Mouse (Mus musculus): ENCODE results near the gene Fam89b.

Fam89b gene

GRCm38 (mm10) chr19:5729444-5729815, at the start of gene Fam89b:
Gene Fam89b (minus strand): TSS chr19:5729653.
- peak; percentile 84 for DNase-seq (ENCODE audit: low read depth, low spot score)

GRCm38 (mm10) chr19:5778312-5778711, 48.9 kb upstream of the Fam89b start:
- DNase-seq (ENCODE audit: low read depth, low spot score), result peak; percentile 65

DNA sequence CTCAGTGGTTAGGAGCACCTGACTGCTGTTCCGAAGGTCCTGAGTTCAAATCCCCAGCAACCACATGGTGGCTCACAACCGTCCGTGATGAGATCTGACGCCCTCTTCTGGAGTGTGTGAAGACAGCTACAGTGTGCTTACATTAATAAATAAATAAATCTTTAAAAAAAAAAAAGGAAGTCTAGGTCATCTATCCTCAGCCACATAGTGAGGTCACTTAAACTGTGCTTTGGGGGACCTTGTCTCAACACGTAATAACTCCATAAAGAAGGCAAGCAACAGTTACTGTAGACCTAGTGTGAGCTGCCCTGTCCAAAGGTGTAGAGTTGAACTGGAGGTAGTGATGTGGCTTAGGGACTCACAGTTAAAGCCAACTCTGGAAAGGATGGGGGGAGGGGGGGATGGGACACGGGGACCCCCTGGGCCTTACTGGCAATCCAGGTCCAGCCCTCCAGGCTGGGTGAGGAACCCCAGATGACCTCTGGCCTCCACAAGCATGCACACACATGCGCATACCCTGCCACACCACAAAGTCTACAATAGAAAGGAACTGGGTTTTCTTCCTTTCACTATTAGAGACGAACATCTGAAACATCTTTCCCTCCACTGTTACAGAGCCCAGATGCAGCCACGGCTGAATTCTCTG, 48.1 kb upstream of the Fam89b start:
- peak; percentile 54 for DNase-seq (ENCODE audit: low read depth, low spot score)

DNA sequence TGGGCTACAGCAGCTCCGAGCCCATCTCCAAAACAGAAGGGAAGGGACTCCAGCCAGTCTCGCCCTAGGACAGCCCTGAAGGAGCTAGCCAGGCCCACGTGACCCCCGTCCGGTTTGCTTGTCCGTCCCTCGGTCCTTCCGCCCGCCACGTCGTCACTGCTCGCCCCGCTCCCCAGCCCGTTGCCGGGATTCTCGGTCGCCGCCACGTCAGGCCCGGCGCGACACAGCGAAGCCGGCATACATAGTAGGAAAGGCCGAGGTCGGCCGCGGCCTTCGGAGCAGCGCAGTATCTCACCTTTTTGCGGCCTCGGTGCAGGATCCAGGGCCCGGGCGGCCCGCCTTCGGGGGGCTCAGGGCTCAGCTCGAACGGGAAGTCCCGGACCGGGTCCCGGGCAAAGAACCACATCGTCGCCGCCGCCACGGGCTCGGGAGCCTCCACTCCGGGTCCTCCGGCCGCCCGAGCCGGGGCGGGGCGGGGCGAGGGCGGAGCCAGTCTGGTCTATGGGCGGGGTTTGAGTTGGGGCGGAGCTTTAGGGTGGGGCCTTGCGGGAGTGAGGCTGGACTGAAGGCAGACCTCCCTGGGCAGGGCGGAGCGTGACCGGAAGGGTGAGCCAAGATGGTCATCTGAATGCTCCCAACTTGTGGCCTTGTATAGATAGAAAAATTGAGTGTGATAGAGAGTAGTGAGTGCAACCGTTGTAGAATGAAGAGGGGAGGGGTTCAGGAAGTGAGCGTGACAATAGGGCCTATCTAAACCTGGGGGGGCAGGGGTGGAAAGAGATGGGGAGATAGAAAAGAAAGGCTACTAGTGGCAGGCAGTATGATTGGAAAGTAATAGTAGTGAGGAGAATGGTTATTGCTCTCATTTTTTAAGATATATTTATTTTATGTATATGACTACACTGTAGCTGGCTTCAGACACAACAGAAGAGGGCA, 41.7 kb upstream of the Fam89b start, which contains the start of gene Scyl1:
Scyl1 (minus strand) TSS at position 495 of the 936 bp plus-strand sequence.
- peak; percentile 70 for DNase-seq (ENCODE audit: low read depth, low spot score)

DNA sequence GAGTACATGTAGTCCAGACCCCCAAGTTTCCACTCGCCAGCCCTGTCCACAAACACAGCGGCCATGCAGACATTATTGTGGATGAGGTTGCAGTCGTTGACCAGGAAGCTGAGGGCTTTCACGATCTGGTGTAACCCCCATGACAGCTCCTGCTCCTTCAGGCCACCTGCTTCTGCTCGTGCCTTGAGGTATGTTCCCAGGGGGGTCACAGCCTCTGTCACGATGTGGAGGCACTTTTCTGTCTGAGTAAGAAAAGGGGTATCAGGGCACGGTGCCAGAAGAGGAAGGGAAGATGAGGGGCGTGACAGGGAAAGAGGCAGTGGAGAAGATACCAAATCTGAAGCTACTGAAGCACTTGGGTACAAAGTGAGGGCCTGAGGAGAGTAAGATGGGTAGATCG, 40.9 kb upstream of the Fam89b start:
- no peak for DNase-seq (ENCODE audit: low read depth, low spot score)

GRCm38 (mm10) chr19:5767271-5767670, 37.8 kb upstream of the Fam89b start:
- no peak for DNase-seq (ENCODE audit: low read depth, low spot score)

DNA sequence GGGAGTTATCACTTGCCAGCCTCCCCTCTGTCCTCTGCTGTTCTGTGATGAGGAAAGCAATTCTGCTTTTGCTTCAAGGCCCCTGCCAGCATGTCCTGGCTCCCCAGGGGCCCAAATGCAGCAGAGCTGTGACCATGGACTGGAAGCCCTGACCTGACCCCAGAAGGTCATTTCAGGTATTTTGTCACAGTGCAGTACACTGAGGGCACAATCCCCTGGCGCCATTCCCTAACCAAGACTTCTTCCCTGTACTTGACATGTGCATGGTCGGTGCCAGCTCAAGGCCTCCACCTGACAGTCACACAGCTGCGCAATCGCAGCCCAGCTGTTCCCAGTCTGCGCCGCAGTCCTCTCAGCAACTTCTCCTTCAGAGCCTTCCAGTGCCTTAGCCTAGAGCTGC, 33.7 kb upstream of the Fam89b start:
- DNase-seq (ENCODE audit: low read depth, low spot score), result no peak

GRCm38 (mm10) chr19:5758878-5759403, 29.5 kb upstream of the Fam89b start:
- DNase-seq (ENCODE audit: low read depth, low spot score), result no peak

DNA sequence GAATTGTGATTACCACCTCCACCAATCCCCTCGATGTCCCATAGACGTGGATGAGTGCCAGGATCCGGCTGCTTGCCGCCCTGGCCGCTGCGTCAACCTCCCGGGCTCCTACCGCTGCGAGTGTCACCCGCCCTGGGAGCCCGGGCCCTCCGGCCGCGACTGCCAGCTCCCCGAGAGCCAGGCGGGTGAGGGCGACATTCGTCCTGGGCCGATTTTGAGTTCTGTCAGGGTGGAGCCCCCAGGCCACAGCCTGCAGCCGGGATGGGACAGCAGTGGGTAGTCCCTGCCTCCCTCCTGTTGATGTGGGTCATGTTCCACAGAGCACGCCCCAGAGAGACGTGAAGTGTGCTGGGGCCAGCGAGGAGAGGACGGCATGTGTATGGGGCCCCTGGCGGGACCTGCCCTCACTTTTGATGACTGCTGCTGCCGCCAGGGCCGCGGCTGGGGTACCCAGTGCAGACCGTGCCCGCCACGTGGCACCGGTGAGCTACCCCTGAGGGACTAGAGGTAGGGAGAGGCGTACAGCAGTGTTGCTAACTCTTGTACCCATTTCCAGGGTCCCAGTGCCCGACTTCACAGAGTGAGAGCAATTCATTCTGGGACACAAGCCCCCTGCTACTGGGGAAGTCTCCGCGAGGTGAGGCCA, 27.7 kb upstream of the Fam89b start:
- no peak for DNase-seq (ENCODE audit: low read depth, low spot score)

DNA sequence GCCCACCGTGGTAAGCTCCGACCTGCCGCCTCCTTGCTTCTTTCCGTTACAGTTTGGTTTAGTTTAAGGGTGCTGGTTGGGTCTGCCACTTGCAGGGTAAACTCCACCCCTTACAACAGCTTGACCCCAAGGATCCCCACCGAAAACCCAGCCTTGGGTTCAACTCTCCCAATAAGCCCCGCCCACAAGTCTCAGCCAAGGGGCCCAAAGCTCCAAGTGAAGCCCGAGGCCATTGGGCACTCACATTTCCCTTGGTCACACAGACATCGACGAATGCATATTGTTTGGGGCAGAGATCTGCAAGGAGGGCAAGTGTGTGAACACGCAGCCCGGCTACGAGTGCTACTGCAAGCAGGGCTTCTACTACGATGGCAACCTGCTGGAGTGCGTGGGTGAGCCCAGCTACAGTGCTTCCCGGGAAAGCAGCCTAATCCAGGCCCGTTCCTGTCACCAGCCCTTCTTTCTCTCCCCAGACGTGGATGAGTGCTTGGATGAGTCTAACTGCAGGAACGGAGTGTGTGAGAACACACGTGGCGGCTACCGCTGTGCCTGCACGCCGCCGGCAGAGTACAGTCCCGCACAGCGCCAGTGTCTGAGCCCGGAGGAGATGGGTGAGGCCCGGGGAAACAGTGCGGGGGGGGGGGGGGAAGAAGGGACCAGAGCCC, 27.0 kb upstream of the Fam89b start:
- DNase-seq (ENCODE audit: low read depth, low spot score), result no peak

GRCm38 (mm10) chr19:5751742-5752141, 22.3 kb upstream of the Fam89b start:
- no peak for DNase-seq (ENCODE audit: low read depth, low spot score)

- DNase-seq (ENCODE audit: low read depth, low spot score), result no peak
Observed at GRCm38 (mm10) chr19:5750951-5751350, 21.5 kb upstream of the Fam89b start.

- DNase-seq (ENCODE audit: low read depth, low spot score), result no peak
Observed at GRCm38 (mm10) chr19:5749476-5749875, 20.0 kb upstream of the Fam89b start.

DNA sequence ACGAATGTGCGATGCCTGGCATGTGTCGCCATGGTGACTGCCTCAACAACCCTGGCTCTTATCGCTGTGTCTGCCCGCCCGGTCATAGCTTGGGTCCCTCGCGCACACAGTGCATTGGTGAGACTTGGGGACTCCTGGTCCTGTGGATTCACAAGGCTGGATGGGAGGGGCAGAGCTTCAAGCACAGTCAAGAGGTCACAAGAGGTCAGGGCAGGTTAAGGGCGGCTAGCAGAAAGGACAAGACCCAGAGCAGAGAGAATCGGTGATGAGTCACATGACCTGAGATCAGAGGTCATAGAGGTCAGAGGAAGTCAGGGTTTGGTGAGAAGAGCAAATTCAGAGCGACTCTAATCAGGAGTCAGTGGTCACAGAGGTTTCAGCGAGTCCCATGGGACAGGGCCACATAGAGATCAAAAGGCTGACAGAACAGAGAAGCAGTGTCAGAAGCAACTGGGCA, 17.5 kb upstream of the Fam89b start:
- DNase-seq (ENCODE audit: low read depth, low spot score), result peak; percentile 71

- DNase-seq (ENCODE audit: low read depth, low spot score), result peak; percentile 53
Observed at GRCm38 (mm10) chr19:5745756-5746710, 16.6 kb upstream of the Fam89b start.

DNA sequence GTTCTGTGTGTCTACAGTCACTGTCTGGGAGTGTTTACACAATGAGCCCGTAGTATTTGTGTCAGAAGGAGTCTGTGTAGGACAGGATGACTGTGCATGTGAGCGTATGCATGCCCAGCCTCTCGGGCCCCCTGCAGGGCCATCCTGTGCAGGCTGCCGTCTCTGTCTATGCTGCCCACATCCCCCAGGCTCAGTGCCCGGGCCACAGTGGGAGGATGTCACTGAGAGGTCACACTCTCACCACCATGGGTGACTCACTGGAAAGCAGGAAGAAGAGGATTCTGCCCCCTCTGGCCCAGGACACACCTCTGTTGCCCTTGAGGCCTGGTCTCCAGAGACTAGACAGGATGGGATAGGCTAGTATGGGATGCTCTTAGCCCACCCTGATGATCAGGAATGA, 14.1 kb upstream of the Fam89b start:
- DNase-seq (ENCODE audit: low read depth, low spot score), result no peak

GRCm38 (mm10) chr19:5742241-5742641, 12.8 kb upstream of the Fam89b start:
- DNase-seq (ENCODE audit: low read depth, low spot score), result no peak

- no peak for DNase-seq (ENCODE audit: low read depth, low spot score)
Observed at GRCm38 (mm10) chr19:5741641-5742240, 12.3 kb upstream of the Fam89b start.

DNA sequence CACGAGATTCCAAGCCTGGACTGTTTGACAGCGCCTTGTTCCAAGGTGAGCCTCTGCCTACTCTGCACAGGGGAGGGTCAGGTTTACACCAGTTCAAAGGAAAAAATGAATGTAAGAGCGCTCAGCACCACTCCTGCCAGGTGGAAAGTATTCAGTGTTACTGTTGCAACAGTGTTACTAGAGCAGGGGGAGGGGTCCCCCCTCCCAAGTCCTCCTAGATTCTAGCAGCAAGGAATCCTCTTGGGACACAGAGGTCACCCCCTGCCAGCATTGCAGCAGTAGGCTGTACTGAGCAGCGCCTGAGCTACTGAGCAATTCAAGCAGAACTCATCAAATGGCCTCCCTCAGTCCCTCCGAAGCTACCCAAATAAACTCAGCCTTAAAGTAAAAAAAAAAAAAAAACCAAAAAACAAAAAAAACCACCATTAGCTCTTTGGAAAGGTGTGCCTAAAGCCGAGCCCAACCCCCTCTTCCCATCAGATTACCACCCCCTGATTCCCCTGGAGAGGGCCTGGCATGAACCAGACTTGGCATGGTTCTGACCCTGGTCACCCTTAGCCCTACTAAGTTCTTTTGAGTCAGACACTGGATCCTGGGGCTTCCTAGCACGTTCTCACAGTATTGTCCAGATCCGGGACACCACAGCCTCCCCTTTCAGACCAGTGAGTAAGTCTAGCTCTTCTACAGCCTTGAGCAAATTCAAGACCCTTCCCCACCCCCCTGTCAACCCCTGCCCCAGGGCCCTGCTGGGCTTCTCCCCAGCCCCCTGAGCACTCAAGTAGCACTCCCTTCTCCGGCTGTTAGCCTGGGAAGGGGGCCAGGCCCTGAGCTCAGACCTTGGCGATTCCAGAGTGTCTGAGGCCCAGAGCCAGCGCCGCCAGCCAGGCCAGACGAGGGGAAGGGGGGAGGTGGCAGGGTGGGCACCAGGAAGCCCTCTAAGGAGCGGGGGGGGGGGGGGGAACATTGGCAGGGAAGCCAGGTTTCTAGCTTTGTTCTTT, 11.2 kb upstream of the Fam89b start, which contains the start of gene Ltbp3:
Ltbp3 (plus strand) TSS at position 585 of the 998 bp plus-strand sequence.
- no peak for DNase-seq (ENCODE audit: low read depth, low spot score)
